Comparison of ENCODE assay signal across 15 mouse cellular contexts in the genomic region with DNA sequence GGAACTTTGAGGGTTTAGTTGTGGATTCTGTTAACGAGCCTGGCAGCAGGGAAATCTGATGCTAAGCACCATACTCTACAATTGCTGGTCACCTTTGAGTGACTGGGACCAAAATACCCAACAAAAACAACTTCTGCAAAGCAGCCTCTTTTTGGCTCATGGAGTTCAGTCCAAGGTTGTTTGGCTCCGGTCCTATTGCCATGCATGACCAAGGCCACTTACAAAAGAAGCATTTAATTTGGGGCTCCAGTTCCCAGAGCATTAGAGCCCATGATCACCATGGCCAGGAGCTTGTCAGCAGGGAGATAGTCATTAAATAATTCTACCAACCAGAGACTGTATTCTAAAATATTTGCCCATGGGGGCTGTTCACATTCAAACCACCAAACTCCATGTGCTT. TPM values are rescaled to one million over a fixed set of nuclear protein-coding genes. Genes with fewer than 3 reads are reported as not detected.
DNase-seq lines count a peak whose midpoint lies in the region; TF ChIP-seq lines count a peak whose summit lies in the region.
"Had no signal": no experiment of that assay in that cellular context is flagged by ENCODE, and none has a peak within 500 bp of the region (broad histone marks: within the 10 kb centered on the region; RNA-seq: fewer than 3 reads in every experiment).

No protein-coding gene starts in this region.

- DNase-seq in layer of hippocampus, adult 2 months (ENCODE audit: low spot score in 2 of 2) = peak in 1 of 2 experiments; percentile 19
- DNase-seq in layer of hippocampus, postnatal 25 days (ENCODE audit: extremely low spot score in 1 of 2, low spot score in 1 of 2) = no peak
- DNase-seq in adipocyte (ENCODE audit: low spot score) = peak; percentile 86
- peak; percentile 69 for DNase-seq in adrenal gland, adult 2 months
- peak; percentile 45 to 59 for DNase-seq in kidney, adult 8-10 months
- no peak for DNase-seq in embryo, embryonic 10 days (ENCODE audit: low spot score)
- no peak for DNase-seq in cerebellum, adult 9-11 months
- DNase-seq: gastrocnemius, postnatal 10 days; right cerebral cortex, postnatal 4 days had no signal

- peak overlapping the region; percentile 57 for H3K27ac ChIP-seq in layer of hippocampus, adult 2 months
- H3K27ac ChIP-seq: hindbrain, embryonic 10.5 days; limb, embryonic 15.5 days; midbrain, embryonic 15.5 days had no signal

- no peak for TF ChIP-seq CTCF in layer of hippocampus, adult 2 months (conservative IDR thresholded peaks at IDR 0.05)

- no peak overlapping the region for H3K4me3 ChIP-seq in layer of hippocampus, adult 2 months
- H3K4me3 ChIP-seq: erythroblast, embryonic 14.5 days; heart, embryonic 12.5 days; hindbrain, embryonic 10.5 days; limb, embryonic 15.5 days; midbrain, embryonic 15.5 days had no signal

RNA-seq across cellular contexts. Expression of a gene that starts 2.3 kb away (rescaled TPM):
- 1 to 10 TPM in 1 of 2 experiments, under 1 TPM in 1; 0.54 to 1.3 TPM for total RNA-seq in layer of hippocampus, adult 2 months (2021)
- 1 to 10 TPM; 1.7 to 2.1 TPM for total RNA-seq in layer of hippocampus, postnatal 25 days (2021)
- total RNA-seq in adrenal gland, adult 2 months (2021) = under 1 TPM in 1 of 2 experiments, not detected in 1; 0.03 TPM
- polyA plus RNA-seq in adrenal gland, adult 2 months (2012; rRNA removed) = not detected in 2 replicates
- total RNA-seq: common myeloid progenitor, adult 5-6 weeks had no signal

Comparison
In these comparisons a context has a peak if more than half of its experiments do, and no peak if none do; other contexts are left out.
1. DNase-seq: peak in adipocyte (single experiment), adrenal gland, adult 2 months (single experiment) and kidney, adult 8-10 months (2 of 2); none in layer of hippocampus, postnatal 25 days (0 of 2), embryo, embryonic 10 days (single experiment) and cerebellum, adult 9-11 months (single experiment).